Mouse (Mus musculus): Measurements from ENCODE around the gene Gm20708.
"Not testable (repeated sequence)": the region's sequence is repeated elsewhere in the genome, so short reads cannot be mapped to it uniquely, and the experiment has no call there.

Gm20708 gene

GRCm38 (mm10) chr11:117833509-117833908 lies 24.0 kb downstream of the Gm20708 start:
- not testable (repeated sequence) for DNase-seq

- no peak for DNase-seq
Measured at GRCm38 (mm10) chr11:117834086-117834485, 24.6 kb downstream of the Gm20708 start.

GRCm38 (mm10) chr11:117836306-117836705 lies 26.8 kb downstream of the Gm20708 start:
- DNase-seq: peak; percentile 37

- no peak for DNase-seq
Measured at GRCm38 (mm10) chr11:117838572-117838971, 29.1 kb downstream of the Gm20708 start.

- DNase-seq: no peak
Measured at GRCm38 (mm10) chr11:117839021-117839420, 29.6 kb downstream of the Gm20708 start.

GRCm38 (mm10) chr11:117840910-117841309 lies 31.4 kb downstream of the Gm20708 start:
- DNase-seq: no peak

GRCm38 (mm10) chr11:117843434-117843833 lies 34.0 kb downstream of the Gm20708 start:
- no peak for DNase-seq

- DNase-seq: no peak
Measured at GRCm38 (mm10) chr11:117844997-117845396, 35.5 kb downstream of the Gm20708 start.

- no peak for DNase-seq
Measured at GRCm38 (mm10) chr11:117845651-117846050, 36.2 kb downstream of the Gm20708 start.

- DNase-seq: peak; percentile 44
Measured at GRCm38 (mm10) chr11:117846640-117847039, 37.2 kb downstream of the Gm20708 start.

GRCm38 (mm10) chr11:117847593-117848215 lies 38.2 kb downstream of the Gm20708 start:
- DNase-seq: no peak

GRCm38 (mm10) chr11:117848271-117848984 lies 39.0 kb downstream of the Gm20708 start:
- DNase-seq: peak; percentile 20

- DNase-seq: peak; percentile 99
Measured at GRCm38 (mm10) chr11:117848985-117849671, 39.7 kb downstream of the Gm20708 start, which contains the start of gene Birc5. TSS of gene Birc5 (plus strand) at chr11:117849251.

GRCm38 (mm10) chr11:117852875-117853274 lies 43.4 kb downstream of the Gm20708 start:
- DNase-seq: no peak

- no peak for DNase-seq
Measured at GRCm38 (mm10) chr11:117854241-117854640, 44.8 kb downstream of the Gm20708 start.

- DNase-seq: no peak
Measured at GRCm38 (mm10) chr11:117855360-117855759, 45.9 kb downstream of the Gm20708 start.

GRCm38 (mm10) chr11:117855975-117856374 lies 46.5 kb downstream of the Gm20708 start:
- DNase-seq: no peak

GRCm38 (mm10) chr11:117857462-117857861 lies 48.0 kb downstream of the Gm20708 start:
- no peak for DNase-seq

- DNase-seq: no peak
Measured at GRCm38 (mm10) chr11:117858392-117858791, 48.9 kb downstream of the Gm20708 start.

- no peak for DNase-seq
Measured at GRCm38 (mm10) chr11:117860601-117861000, 51.1 kb downstream of the Gm20708 start, which contains the start of gene Tmem235. TSS of gene Tmem235 (plus strand) at chr11:117860752.

GRCm38 (mm10) chr11:117863174-117863856 lies 53.8 kb downstream of the Gm20708 start:
- DNase-seq: no peak

GRCm38 (mm10) chr11:117864805-117865204 lies 55.3 kb downstream of the Gm20708 start:
- DNase-seq: no peak

- DNase-seq: peak; percentile 64
Measured at GRCm38 (mm10) chr11:117865988-117866387, 56.5 kb downstream of the Gm20708 start.
